Mouse (Mus musculus) urinary bladder, postnatal 36 days (tissue): ENCODE results near the gene Nxpe3.
"Not testable (repeated sequence)": the region's sequence is repeated elsewhere in the genome, so short reads cannot be mapped to it uniquely, and the experiment has no call there.

Experiments
- DNase-seq, 2 experiments: peaks; one replicate each; pipeline ENCODE4 v3.0.0; 2022; ENCODE audit warnings: low spot score in 2 of 2, mixed read lengths in 1 of 2

The Nxpe3 gene

DNA sequence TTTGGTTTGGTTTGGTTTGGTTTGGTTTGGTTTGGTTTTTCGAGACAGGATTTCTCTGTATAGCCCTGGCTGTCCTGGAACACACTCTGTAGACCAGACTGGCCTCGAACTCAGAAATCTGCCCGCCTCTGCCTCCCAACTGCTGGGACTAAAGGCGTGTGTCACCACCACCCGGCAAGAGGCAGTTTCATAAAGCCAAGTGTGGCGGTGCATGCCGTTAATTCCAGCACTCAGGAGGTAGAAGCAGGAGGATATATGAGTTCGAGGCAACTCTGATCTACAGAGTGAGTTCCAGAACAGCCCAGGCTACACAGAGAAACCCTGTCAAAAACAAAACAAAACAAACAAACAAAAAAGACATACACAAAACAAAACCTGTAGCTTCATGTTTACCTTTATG lies 57.4 kb downstream of the Nxpe3 start:
- DNase-seq, result not testable (repeated sequence)

GRCm38 (mm10) chr16:55837168-55837567 lies 57.9 kb downstream of the Nxpe3 start:
- no peak for DNase-seq

DNA sequence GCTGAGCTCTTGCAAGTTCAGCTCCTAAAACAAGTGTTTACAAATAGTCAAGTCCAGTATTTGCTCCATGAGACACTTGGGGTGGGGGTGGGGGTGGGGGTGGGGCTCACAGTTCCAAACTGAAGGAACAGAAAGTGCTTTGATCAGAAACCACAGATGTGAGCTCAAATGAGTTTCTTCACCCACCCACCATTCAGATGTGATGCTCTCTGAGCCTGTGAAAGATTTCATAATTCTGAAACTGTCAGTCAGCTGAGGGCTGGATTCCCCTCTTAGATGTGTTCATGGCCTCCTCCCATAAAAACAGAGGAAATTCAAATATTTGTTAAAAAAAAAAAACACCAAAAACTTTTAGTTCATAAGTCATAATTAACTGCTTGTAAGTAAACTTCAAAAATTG lies 59.3 kb downstream of the Nxpe3 start:
- DNase-seq, result no peak

DNA sequence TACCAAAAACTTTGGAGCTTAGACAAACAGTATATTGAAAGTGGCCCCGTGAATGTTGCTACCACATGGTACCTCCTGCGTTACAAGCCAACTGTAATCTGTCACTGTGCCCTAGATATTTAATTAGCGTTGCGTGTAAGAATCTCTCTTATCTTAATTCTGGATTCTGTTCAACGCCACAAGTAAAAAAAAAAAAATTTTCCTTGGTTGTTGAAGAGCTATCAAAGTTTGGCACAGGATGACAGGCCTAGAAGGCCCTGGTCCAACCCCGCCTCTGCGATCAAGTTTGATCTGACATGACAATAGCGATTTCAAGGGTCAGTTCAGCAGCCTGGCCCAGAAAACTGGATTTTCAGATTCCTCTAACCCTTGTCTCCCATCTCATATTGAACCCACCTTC lies 62.5 kb downstream of the Nxpe3 start:
- no peak for DNase-seq

- DNase-seq, result no peak
These were observed 63.0 kb downstream of the Nxpe3 start for GRCm38 (mm10) chr16:55832040-55832439.

GRCm38 (mm10) chr16:55831451-55831850 lies 63.6 kb downstream of the Nxpe3 start:
- DNase-seq, result no peak

- no peak for DNase-seq
These were observed 71.5 kb downstream of the Nxpe3 start for GRCm38 (mm10) chr16:55823398-55824155.

- no peak for DNase-seq
These were observed 72.2 kb downstream of the Nxpe3 start for GRCm38 (mm10) chr16:55822741-55823397.

GRCm38 (mm10) chr16:55821997-55822740 lies 72.9 kb downstream of the Nxpe3 start:
- peak; percentile 96 to 97 for DNase-seq

DNA sequence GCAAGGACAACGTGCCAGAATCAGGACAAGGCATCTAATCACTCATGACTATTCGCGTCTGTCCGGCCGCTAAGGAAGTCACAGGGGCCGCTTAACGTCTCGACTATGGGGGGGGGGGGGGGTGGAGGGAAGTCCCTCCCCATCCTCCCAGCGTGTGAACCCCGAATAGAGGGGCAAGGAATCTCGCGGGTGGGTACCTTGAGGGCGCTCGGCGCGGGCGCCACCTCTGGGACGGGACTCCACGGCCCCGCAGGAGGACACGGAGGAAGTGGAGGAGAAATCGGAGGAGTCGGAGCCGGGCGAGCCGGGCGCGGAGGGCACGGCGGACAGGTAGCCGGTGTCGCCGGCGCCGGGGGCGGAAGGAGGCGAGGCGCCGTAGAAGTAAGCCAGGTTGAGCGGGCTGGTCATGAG lies 73.5 kb downstream of the Nxpe3 start:
- DNase-seq, result no peak

- peak in 1 of 2 experiments; percentile 27 for DNase-seq
These were observed 74.0 kb downstream of the Nxpe3 start for GRCm38 (mm10) chr16:55820916-55821570.

DNA sequence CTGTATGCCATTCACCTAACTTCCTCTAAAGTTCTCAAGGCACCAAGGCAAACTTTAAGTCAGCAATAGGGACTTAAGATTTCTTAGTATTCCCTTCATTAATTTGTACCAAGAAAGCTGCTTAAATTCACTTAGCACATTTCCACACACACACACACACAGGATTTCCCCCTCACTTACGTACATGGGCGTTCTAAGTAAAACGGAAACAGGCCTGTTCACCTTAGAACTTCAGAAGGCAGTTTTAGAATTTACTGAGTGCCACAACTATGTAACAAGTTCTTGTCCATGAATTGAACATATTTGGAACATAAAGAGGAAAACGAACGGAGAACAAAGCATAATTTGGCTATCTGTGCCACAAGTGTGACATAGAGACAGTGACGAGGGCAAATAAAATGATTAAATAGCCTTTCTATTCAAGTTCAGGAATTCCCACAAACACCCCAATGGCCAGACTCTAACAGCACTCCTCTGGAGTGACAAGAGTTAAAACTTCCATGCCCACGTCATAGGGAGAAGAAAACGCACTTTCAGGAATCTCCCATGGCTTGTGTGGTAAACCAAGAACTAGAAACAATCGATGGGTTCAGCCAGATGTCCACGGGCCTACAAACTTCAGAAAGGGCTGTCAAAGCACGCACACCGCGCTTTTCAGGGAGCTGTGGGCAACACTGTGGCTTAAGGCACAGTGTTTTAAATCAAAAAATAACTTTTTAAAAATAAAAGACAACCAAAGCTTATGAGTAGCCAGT lies 74.7 kb downstream of the Nxpe3 start:
- DNase-seq, result no peak

DNA sequence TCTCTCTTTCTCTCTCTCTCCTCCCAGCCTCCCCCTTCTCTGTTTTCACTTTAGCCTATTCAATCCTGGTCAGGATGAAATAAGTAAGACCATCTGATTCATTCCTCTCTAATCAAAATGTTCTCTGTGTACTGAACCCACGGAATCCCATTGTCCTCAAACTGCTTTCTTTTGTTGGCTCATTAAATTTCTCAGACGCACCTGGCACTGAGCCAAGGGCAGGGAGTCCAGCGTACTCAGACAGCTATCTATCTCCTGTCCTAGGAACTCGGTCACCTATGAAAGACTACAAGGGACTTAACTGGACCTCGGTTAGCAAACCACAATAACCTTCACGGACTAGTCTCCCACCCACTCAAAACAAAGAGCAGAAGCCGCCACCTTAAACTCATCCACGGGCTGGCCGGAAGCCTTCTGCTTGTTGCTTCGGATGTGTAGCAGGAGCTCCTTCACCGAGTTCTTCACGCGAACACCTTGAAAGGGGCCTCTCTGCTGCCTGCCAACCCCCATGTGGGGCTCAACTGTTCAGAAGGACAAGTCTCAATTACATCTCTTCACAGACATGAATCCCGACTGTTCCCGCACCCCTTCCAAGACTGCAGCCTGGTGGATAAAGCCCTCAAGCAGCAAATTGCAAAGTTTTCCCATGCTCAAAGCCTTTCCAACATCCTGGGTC lies 75.8 kb downstream of the Nxpe3 start:
- peak in 1 of 2 experiments; percentile 39 for DNase-seq

DNA sequence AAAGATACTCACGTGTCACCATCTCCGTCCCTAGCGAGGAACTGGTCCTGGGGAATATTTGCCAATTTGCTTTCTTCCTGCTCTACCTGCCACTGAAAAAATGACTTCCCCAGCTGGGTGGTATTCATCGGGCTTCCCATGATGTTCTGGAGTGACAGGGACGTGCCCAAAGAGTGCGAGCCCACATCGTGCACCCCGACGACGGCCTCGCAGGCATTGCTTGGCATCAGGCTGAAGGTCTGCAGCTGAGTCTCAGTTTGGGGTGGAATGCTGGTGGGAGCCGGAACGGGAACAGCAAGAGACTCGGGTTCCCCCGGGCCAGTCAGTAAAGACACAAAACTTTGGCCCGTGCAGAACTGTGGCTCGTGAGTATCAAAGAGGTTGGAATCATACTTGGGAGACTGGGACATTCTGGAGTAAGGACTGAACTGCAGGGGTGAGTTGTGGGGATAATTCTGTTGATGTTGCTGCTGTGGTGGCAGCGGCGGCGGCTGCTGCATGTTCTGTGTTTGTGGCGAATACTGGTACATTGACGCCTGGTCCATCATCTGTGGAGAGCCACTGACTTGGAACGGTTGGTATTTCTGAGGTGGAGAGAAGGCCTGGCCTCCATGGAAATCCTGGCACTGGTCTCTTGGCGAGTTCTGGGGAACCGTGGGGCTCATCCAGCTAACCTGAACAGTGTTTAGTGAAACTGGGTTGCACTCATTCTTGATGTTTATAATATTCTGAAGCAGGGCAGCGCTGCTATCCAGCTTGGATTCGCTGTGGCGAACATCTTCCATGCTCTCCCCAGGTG lies 77.2 kb downstream of the Nxpe3 start:
- DNase-seq, result no peak

- DNase-seq, result no peak
These were observed 78.7 kb downstream of the Nxpe3 start for GRCm38 (mm10) chr16:55816202-55816941.

- no peak for DNase-seq
These were observed 79.6 kb downstream of the Nxpe3 start for GRCm38 (mm10) chr16:55815466-55815865.

GRCm38 (mm10) chr16:55814686-55815085 lies 80.4 kb downstream of the Nxpe3 start:
- no peak for DNase-seq

- DNase-seq, result no peak
These were observed 81.2 kb downstream of the Nxpe3 start for GRCm38 (mm10) chr16:55813916-55814315.

DNA sequence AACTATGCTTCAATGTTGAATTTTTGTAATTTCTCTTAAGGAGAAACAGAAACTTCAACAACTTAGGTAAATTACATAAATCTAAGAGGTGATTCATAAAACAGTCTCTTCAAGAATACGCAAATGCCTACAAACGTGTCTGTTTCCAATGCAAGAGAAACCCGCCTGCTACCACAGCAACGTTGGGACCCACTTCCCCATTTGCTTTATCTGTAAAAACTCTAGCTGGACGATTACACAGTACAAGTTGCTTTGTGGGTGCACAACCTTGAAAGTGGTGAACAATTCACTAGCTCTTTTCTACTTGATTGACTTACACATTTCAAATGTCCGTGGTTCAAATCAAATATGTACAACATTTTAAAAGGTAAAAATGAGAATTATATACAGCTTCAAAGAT lies 83.3 kb downstream of the Nxpe3 start:
- no peak for DNase-seq
